Mouse (Mus musculus): ENCODE results near the gene Acad12. TPM values are rescaled to one million over a fixed set of nuclear protein-coding genes. Genes with fewer than 3 reads are reported as not detected.
"Not testable (repeated sequence)": the region's sequence is repeated elsewhere in the genome, so short reads cannot be mapped to it uniquely, and the experiment has no call there.

Gene Acad12
- polyA plus RNA-seq, 1 experiment from 2014 or later, result 2.3 TPM

- Histone ChIP-seq H3K27ac (replicated peaks) (no peak overlapping the region), H3K27me3 (ENCODE audit: control insufficient read depth, insufficient read depth, low read length) (no peaks in the 10 kb centered on the region), H3K9me3 (ENCODE audit: control insufficient read depth, low read length) (no peaks in the 10 kb centered on the region), H3K4me2 (replicated peaks; ENCODE audit: low read depth) (no peak overlapping the region), H3K9ac (ENCODE audit: low read length) (no peak overlapping the region), H3K4me1 (replicated peaks; ENCODE audit: control insufficient read depth, insufficient read depth) (no peaks in the 10 kb centered on the region), H3K4me3 (ENCODE audit: low read depth, low read length) (no peak overlapping the region), H3K36me3 (ENCODE audit: control insufficient read depth, insufficient read depth, low read length) (no peaks in the 10 kb centered on the region)
- no peak for TF ChIP-seq EP300 (optimal IDR thresholded peaks at IDR 0.05)
- no peak for TF ChIP-seq CTCF (IDR thresholded peaks at IDR 0.05; ENCODE audit: low read depth)
- no peak for ATAC-seq (ENCODE audit: low FRiP score, low TSS enrichment)
- 80% methylated on average over 7 of the region's 7 CpGs for WGBS
- no peak for DNase-seq (ENCODE audit: low spot score)
These were observed 30.4 kb upstream of the Acad12 start for GRCm38 (mm10) chr5:121649134-121649533.

- no peaks in the 10 kb centered on the region for H3K4me1 ChIP-seq (replicated peaks; ENCODE audit: control insufficient read depth, insufficient read depth)
- 88% methylated on average over 9 of the region's 9 CpGs for WGBS
These were observed 20.9 kb upstream of the Acad12 start for GRCm38 (mm10) chr5:121639601-121640000.

GRCm38 (mm10) chr5:121637296-121637695 lies 18.6 kb upstream of the Acad12 start:
- TF ChIP-seq CTCF (IDR thresholded peaks at IDR 0.05; ENCODE audit: low read depth) (no peak), EP300 (optimal IDR thresholded peaks at IDR 0.05) (no peak)
- H3K36me3 ChIP-seq (ENCODE audit: control insufficient read depth, insufficient read depth, low read length), result no peaks in the 10 kb centered on the region; the same call in 1 of the 2 replicates
- DNase-seq (ENCODE audit: low spot score) (no peak), ATAC-seq (ENCODE audit: low FRiP score, low TSS enrichment) (no peak)
- no peak overlapping the region for H3K4me2 ChIP-seq (replicated peaks; ENCODE audit: low read depth)
- WGBS, result 62% methylated on average over 6 of the region's 6 CpGs
- no peaks in the 10 kb centered on the region for H3K4me1 ChIP-seq (replicated peaks; ENCODE audit: control insufficient read depth, insufficient read depth)
- no peaks in the 10 kb centered on the region for H3K9me3 ChIP-seq (ENCODE audit: control insufficient read depth, low read length)
- H3K4me3 ChIP-seq (ENCODE audit: low read depth, low read length), result no peak overlapping the region
- no peak overlapping the region for H3K9ac ChIP-seq (ENCODE audit: low read length)
- no peaks in the 10 kb centered on the region for H3K27me3 ChIP-seq (ENCODE audit: control insufficient read depth, insufficient read depth, low read length)
- no peak overlapping the region for H3K27ac ChIP-seq (replicated peaks)

More at GRCm38 (mm10) chr5:121639601-121640000, 20.9 kb upstream of the Acad12 start:
- Histone ChIP-seq H3K4me2 (replicated peaks; ENCODE audit: low read depth) (no peak overlapping the region), H3K27me3 (ENCODE audit: control insufficient read depth, insufficient read depth, low read length) (no peaks in the 10 kb centered on the region), H3K4me3 (ENCODE audit: low read depth, low read length) (no peak overlapping the region), H3K27ac (replicated peaks) (no peak overlapping the region), H3K9ac (ENCODE audit: low read length) (no peak overlapping the region), H3K9me3 (ENCODE audit: control insufficient read depth, low read length) (no peaks in the 10 kb centered on the region), H3K36me3 (ENCODE audit: control insufficient read depth, insufficient read depth, low read length) (no peaks in the 10 kb centered on the region; the same call in 1 of the 2 replicates)
- DNase-seq (ENCODE audit: low spot score) (no peak), ATAC-seq (ENCODE audit: low FRiP score, low TSS enrichment) (no peak)
- no peak for TF ChIP-seq EP300 (optimal IDR thresholded peaks at IDR 0.05)
- TF ChIP-seq CTCF (IDR thresholded peaks at IDR 0.05; ENCODE audit: low read depth), result no peak

GRCm38 (mm10) chr5:121634668-121635067 lies 15.9 kb upstream of the Acad12 start:
- Histone ChIP-seq H3K4me3 (ENCODE audit: low read depth, low read length) (no peak overlapping the region), H3K27ac (replicated peaks) (no peak overlapping the region), H3K9ac (ENCODE audit: low read length) (no peak overlapping the region), H3K36me3 (ENCODE audit: control insufficient read depth, insufficient read depth, low read length) (no peaks in the 10 kb centered on the region; the same call in 1 of the 2 replicates), H3K9me3 (ENCODE audit: control insufficient read depth, low read length) (no peaks in the 10 kb centered on the region), H3K27me3 (ENCODE audit: control insufficient read depth, insufficient read depth, low read length) (no peaks in the 10 kb centered on the region), H3K4me2 (replicated peaks; ENCODE audit: low read depth) (no peak overlapping the region), H3K4me1 (replicated peaks; ENCODE audit: control insufficient read depth, insufficient read depth) (no peaks in the 10 kb centered on the region)
- DNase-seq (ENCODE audit: low spot score) (no peak), ATAC-seq (ENCODE audit: low FRiP score, low TSS enrichment) (no peak)
- WGBS, result 82% methylated on average over 5 of the region's 5 CpGs
- no peak for TF ChIP-seq CTCF (IDR thresholded peaks at IDR 0.05; ENCODE audit: low read depth)
- no peak for TF ChIP-seq EP300 (optimal IDR thresholded peaks at IDR 0.05)

- Histone ChIP-seq H3K27me3 (ENCODE audit: control insufficient read depth, insufficient read depth, low read length) (no peaks in the 10 kb centered on the region), H3K4me2 (replicated peaks; ENCODE audit: low read depth) (no peak overlapping the region), H3K4me3 (ENCODE audit: low read depth, low read length) (no peak overlapping the region), H3K9me3 (ENCODE audit: control insufficient read depth, low read length) (no peaks in the 10 kb centered on the region), H3K27ac (replicated peaks) (no peak overlapping the region), H3K4me1 (replicated peaks; ENCODE audit: control insufficient read depth, insufficient read depth) (no peaks in the 10 kb centered on the region), H3K36me3 (ENCODE audit: control insufficient read depth, insufficient read depth, low read length) (no peaks in the 10 kb centered on the region; the same call in 1 of the 2 replicates), H3K9ac (ENCODE audit: low read length) (no peak overlapping the region)
- ATAC-seq (ENCODE audit: low FRiP score, low TSS enrichment) (no peak), DNase-seq (ENCODE audit: low spot score) (no peak)
- 53% methylated on average over 3 of the region's 3 CpGs for WGBS
- TF ChIP-seq CTCF (IDR thresholded peaks at IDR 0.05; ENCODE audit: low read depth) (no peak), EP300 (optimal IDR thresholded peaks at IDR 0.05) (no peak)
These were observed 14.1 kb upstream of the Acad12 start for GRCm38 (mm10) chr5:121632804-121633203.

- H3K27ac ChIP-seq (replicated peaks); H3K9me3 ChIP-seq (ENCODE audit: control insufficient read depth, low read length); H3K27me3 ChIP-seq (ENCODE audit: control insufficient read depth, insufficient read depth, low read length); ATAC-seq (ENCODE audit: low FRiP score, low TSS enrichment); H3K9ac ChIP-seq (ENCODE audit: low read length); H3K4me1 ChIP-seq (replicated peaks; ENCODE audit: control insufficient read depth, insufficient read depth); H3K4me2 ChIP-seq (replicated peaks; ENCODE audit: low read depth); DNase-seq (ENCODE audit: low spot score); H3K4me3 ChIP-seq (ENCODE audit: low read depth, low read length); H3K36me3 ChIP-seq (ENCODE audit: control insufficient read depth, insufficient read depth, low read length): not testable (repeated sequence)
- peak; percentile 35 for TF ChIP-seq CTCF (IDR thresholded peaks at IDR 0.05; ENCODE audit: low read depth)
- WGBS, result 66% methylated on average over 7 of the region's 9 CpGs
These were observed 12.4 kb upstream of the Acad12 start for GRCm38 (mm10) chr5:121631106-121631647.
